Mouse (Mus musculus): Measurements from ENCODE around the gene Tbx20. TPM values are rescaled to one million over a fixed set of nuclear protein-coding genes. Genes with fewer than 3 reads are reported as not detected.

The Tbx20 gene
- total and polyA plus RNA-seq, 3 experiments: 0.16 TPM; not detected in 2

- H3K27me3 ChIP-seq (ENCODE audit: insufficient read depth, low read length): peaks cover 23% of the 10 kb centered on the region
- ATAC-seq (ENCODE audit: extremely low read depth, insufficient number of reproducible peaks, low FRiP score, poor library complexity, severe bottlenecking) (no peak), DNase-seq (ENCODE audit: low spot score) (no peak)
- TF ChIP-seq CTCF (IDR thresholded peaks at IDR 0.05; ENCODE audit: low read depth, low read length) (no peak), TAL1 (conservative IDR thresholded peaks at IDR 0.05; ENCODE audit: low read depth, low read length) (no peak), GATA2 (IDR thresholded peaks at IDR 0.05; ENCODE audit: borderline replicate concordance, low read depth, low read length) (no peak), GATA1 (IDR thresholded peaks at IDR 0.05; ENCODE audit: borderline replicate concordance, low read length) (no peak), POLR2AphosphoS5 (IDR thresholded peaks at IDR 0.05; ENCODE audit: insufficient replicate concordance, low read depth, low read length) (no peak)
- H3K9me3 ChIP-seq (replicated peaks): no peaks in the 10 kb centered on the region
- no peaks in the 10 kb centered on the region for H3K36me3 ChIP-seq (replicated peaks)
- H3K4me3 ChIP-seq (ENCODE audit: low read depth, low read length): no peak overlapping the region
- H3K4me1 ChIP-seq (ENCODE audit: insufficient read depth, low read depth, low read length): no peaks in the 10 kb centered on the region; the same call in 1 of the 2 replicates
Observed at GRCm38 (mm10) chr9:24771713-24772112, 2.4 kb downstream of the Tbx20 start.

GRCm38 (mm10) chr9:24770941-24771405 is 3.1 kb downstream of the Tbx20 start:
- DNase-seq (ENCODE audit: low spot score): no peak
- no peak for ATAC-seq (ENCODE audit: extremely low read depth, insufficient number of reproducible peaks, low FRiP score, poor library complexity, severe bottlenecking)
- no peaks in the 10 kb centered on the region for H3K9me3 ChIP-seq (replicated peaks)
- peaks cover 23% of the 10 kb centered on the region for H3K27me3 ChIP-seq (ENCODE audit: insufficient read depth, low read length)
- no peak overlapping the region for H3K4me3 ChIP-seq (ENCODE audit: low read depth, low read length)
- no peak for TF ChIP-seq GATA2 (IDR thresholded peaks at IDR 0.05; ENCODE audit: borderline replicate concordance, low read depth, low read length)
- TF ChIP-seq GATA1 (IDR thresholded peaks at IDR 0.05; ENCODE audit: borderline replicate concordance, low read length): no peak
- TF ChIP-seq POLR2AphosphoS5 (IDR thresholded peaks at IDR 0.05; ENCODE audit: insufficient replicate concordance, low read depth, low read length): no peak
- no peak for TF ChIP-seq CTCF (IDR thresholded peaks at IDR 0.05; ENCODE audit: low read depth, low read length)
- TF ChIP-seq TAL1 (conservative IDR thresholded peaks at IDR 0.05; ENCODE audit: low read depth, low read length): no peak
- H3K4me1 ChIP-seq (ENCODE audit: insufficient read depth, low read depth, low read length): no peaks in the 10 kb centered on the region; the same call in 1 of the 2 replicates
- no peaks in the 10 kb centered on the region for H3K36me3 ChIP-seq (replicated peaks)

GRCm38 (mm10) chr9:24770149-24770940 is 3.8 kb downstream of the Tbx20 start:
- ATAC-seq (ENCODE audit: extremely low read depth, insufficient number of reproducible peaks, low FRiP score, poor library complexity, severe bottlenecking) (no peak), DNase-seq (ENCODE audit: low spot score) (no peak)
- no peak for TF ChIP-seq CTCF (IDR thresholded peaks at IDR 0.05; ENCODE audit: low read depth, low read length)
- H3K4me3 ChIP-seq (ENCODE audit: low read depth, low read length): no peak overlapping the region
- no peaks in the 10 kb centered on the region; the same call in 1 of the 2 replicates for H3K4me1 ChIP-seq (ENCODE audit: insufficient read depth, low read depth, low read length)
- H3K27me3 ChIP-seq (ENCODE audit: insufficient read depth, low read length): peaks cover 23% of the 10 kb centered on the region
- H3K36me3 ChIP-seq (replicated peaks): no peaks in the 10 kb centered on the region
- H3K9me3 ChIP-seq (replicated peaks): no peaks in the 10 kb centered on the region

- ATAC-seq (ENCODE audit: extremely low read depth, insufficient number of reproducible peaks, low FRiP score, poor library complexity, severe bottlenecking) (no peak), DNase-seq (ENCODE audit: low spot score) (no peak)
- TF ChIP-seq CTCF (IDR thresholded peaks at IDR 0.05; ENCODE audit: low read depth, low read length) (no peak), GATA2 (IDR thresholded peaks at IDR 0.05; ENCODE audit: borderline replicate concordance, low read depth, low read length) (no peak), GATA1 (IDR thresholded peaks at IDR 0.05; ENCODE audit: borderline replicate concordance, low read length) (no peak), TAL1 (conservative IDR thresholded peaks at IDR 0.05; ENCODE audit: low read depth, low read length) (no peak), POLR2AphosphoS5 (IDR thresholded peaks at IDR 0.05; ENCODE audit: insufficient replicate concordance, low read depth, low read length) (no peak)
- H3K36me3 ChIP-seq (replicated peaks): no peaks in the 10 kb centered on the region
- no peak overlapping the region for H3K4me3 ChIP-seq (ENCODE audit: low read depth, low read length)
- peaks cover 23% of the 10 kb centered on the region for H3K27me3 ChIP-seq (ENCODE audit: insufficient read depth, low read length)
- no peaks in the 10 kb centered on the region for H3K9me3 ChIP-seq (replicated peaks)
- no peaks in the 10 kb centered on the region; the same call in 1 of the 2 replicates for H3K4me1 ChIP-seq (ENCODE audit: insufficient read depth, low read depth, low read length)
Observed at GRCm38 (mm10) chr9:24769611-24770010, 4.5 kb downstream of the Tbx20 start.

- DNase-seq (ENCODE audit: low spot score): no peak
- H3K27me3 ChIP-seq (ENCODE audit: insufficient read depth, low read length): peaks cover 10% of the 10 kb centered on the region; the same call in 1 of the 2 replicates
- H3K4me1 ChIP-seq (ENCODE audit: insufficient read depth, low read depth, low read length): no peaks in the 10 kb centered on the region
- ATAC-seq (ENCODE audit: extremely low read depth, insufficient number of reproducible peaks, low FRiP score, poor library complexity, severe bottlenecking): no peak
- H3K36me3 ChIP-seq (replicated peaks): no peaks in the 10 kb centered on the region
- TF ChIP-seq GATA1 (IDR thresholded peaks at IDR 0.05; ENCODE audit: borderline replicate concordance, low read length): no peak
- no peak for TF ChIP-seq POLR2AphosphoS5 (IDR thresholded peaks at IDR 0.05; ENCODE audit: insufficient replicate concordance, low read depth, low read length)
- TF ChIP-seq GATA2 (IDR thresholded peaks at IDR 0.05; ENCODE audit: borderline replicate concordance, low read depth, low read length): no peak
- no peaks in the 10 kb centered on the region for H3K9me3 ChIP-seq (replicated peaks)
- H3K4me3 ChIP-seq (ENCODE audit: low read depth, low read length): no peak overlapping the region
Observed at GRCm38 (mm10) chr9:24767056-24767455, 7.0 kb downstream of the Tbx20 start.

- no peak overlapping the region for H3K4me3 ChIP-seq (ENCODE audit: low read depth, low read length)
- no peak for DNase-seq (ENCODE audit: low spot score)
- no peaks in the 10 kb centered on the region for H3K36me3 ChIP-seq (replicated peaks)
- H3K27me3 ChIP-seq (ENCODE audit: insufficient read depth, low read length): peaks cover 9% of the 10 kb centered on the region; the same call in 1 of the 2 replicates
- H3K9me3 ChIP-seq (replicated peaks): no peaks in the 10 kb centered on the region
- H3K4me1 ChIP-seq (ENCODE audit: insufficient read depth, low read depth, low read length): no peaks in the 10 kb centered on the region
- TF ChIP-seq POLR2AphosphoS5 (IDR thresholded peaks at IDR 0.05; ENCODE audit: insufficient replicate concordance, low read depth, low read length): no peak
- no peak for TF ChIP-seq GATA2 (IDR thresholded peaks at IDR 0.05; ENCODE audit: borderline replicate concordance, low read depth, low read length)
- TF ChIP-seq GATA1 (IDR thresholded peaks at IDR 0.05; ENCODE audit: borderline replicate concordance, low read length): no peak
- TF ChIP-seq TAL1 (conservative IDR thresholded peaks at IDR 0.05; ENCODE audit: low read depth, low read length): no peak
- TF ChIP-seq CTCF (IDR thresholded peaks at IDR 0.05; ENCODE audit: low read depth, low read length): no peak
- no peak for ATAC-seq (ENCODE audit: extremely low read depth, insufficient number of reproducible peaks, low FRiP score, poor library complexity, severe bottlenecking)
Observed at GRCm38 (mm10) chr9:24765572-24765971, 8.5 kb downstream of the Tbx20 start.

Data from G1E (cell line).